Mouse (Mus musculus) hindbrain, postnatal 0 days (tissue): ENCODE results near the gene Pias3. TPM values are rescaled to one million over a fixed set of nuclear protein-coding genes. Genes with fewer than 3 reads are reported as not detected.

Experiments
- ATAC-seq: fragments of 200-750 bp; cut with Nextera tagmentation; 2 replicates; pipeline ENCODE4 v1.8.0; 2017; ENCODE audit warnings: mild to moderate bottlenecking, moderate TSS enrichment, moderate library complexity
- DNase-seq: peaks from one replicate; pipeline ENCODE4 v3.0.0-alpha.2; 2015; ENCODE audit warnings: low spot score
- H3K27ac ChIP-seq: fragments of 300-500 bp; sonication (generic); 2 replicates; pipeline ENCODE4 v1.5.1; 2014; ENCODE audit warnings: mild to moderate bottlenecking
- H3K27me3 ChIP-seq: fragments of 300-500 bp; sonication (generic); 2 replicates; pipeline ENCODE4 v1.6.1; 2014; ENCODE audit warnings: low read length, mixed read lengths; ENCODE audit not compliant: insufficient read depth
- H3K36me3 ChIP-seq: fragments of 300-500 bp; sonication (generic); 2 replicates; pipeline ENCODE4 v1.6.1; 2014; ENCODE audit warnings: low read length, mixed read lengths; ENCODE audit not compliant: insufficient read depth
- H3K4me1 ChIP-seq: fragments of 300-500 bp; sonication (generic); 2 replicates; pipeline ENCODE4 v1.6.1; 2014; ENCODE audit warnings: antibody characterized with exemption, low read length, mixed read lengths; ENCODE audit not compliant: insufficient read depth
- H3K4me2 ChIP-seq: fragments of 300-500 bp; sonication (generic); 2 replicates; pipeline ENCODE4 v1.6.1; 2014; ENCODE audit warnings: low read depth, mild to moderate bottlenecking, low read length, moderate library complexity, mixed read lengths
- H3K4me3 ChIP-seq: fragments of 300-500 bp; sonication (generic); 2 replicates; pipeline ENCODE4 v1.5.1; 2014; ENCODE audit warnings: low read length
- H3K9ac ChIP-seq: fragments of 300-500 bp; sonication (generic); replicated peaks from 2 replicates; pipeline ENCODE4 v1.6.1; 2014; ENCODE audit warnings: mild to moderate bottlenecking, low read length, moderate library complexity, mixed read lengths
- H3K9me3 ChIP-seq: fragments of 300-500 bp; sonication (generic); 2 replicates; pipeline ENCODE4 v1.6.1; 2016; ENCODE audit warnings: low read length, mixed read lengths
- CTCF ChIP-seq: IDR thresholded peaks from 2 replicates; pipeline ENCODE4 v1.5.1; 2016; ENCODE audit warnings: antibody characterized with exemption, control low read depth, low read depth
- WGBS: fragments of 180-500 bp; shearing (Covaris S2); extraction: QIAGEN DNeasy Blood & Tissue Kit; methylation state at CpG from one replicate; pipeline ENCODE4 v1.1.7; 2014; 5-methylcytosine and 5-hydroxymethylcytosine counted together
- polyA plus RNA-seq: library from polyadenylated mRNA; unstranded; fragments of >200 nt; fragmentation: Nextera tagmentation; extraction: Ambion mirVana; gene quantifications from 2 replicates; pipeline ENCODE4 v1.2.1, GENCODE M21; 2015
- total RNA-seq: library from RNA; depleted of rRNA; stranded (reverse); fragments of >200 nt; gene quantifications from 2 replicates; pipeline ENCODE4 v1.2.3, GENCODE M21; 2014

Gene Pias3
- total and polyA plus RNA-seq, 2 experiments from 2014 or later, result 41.3 to 46.1 TPM

DNA sequence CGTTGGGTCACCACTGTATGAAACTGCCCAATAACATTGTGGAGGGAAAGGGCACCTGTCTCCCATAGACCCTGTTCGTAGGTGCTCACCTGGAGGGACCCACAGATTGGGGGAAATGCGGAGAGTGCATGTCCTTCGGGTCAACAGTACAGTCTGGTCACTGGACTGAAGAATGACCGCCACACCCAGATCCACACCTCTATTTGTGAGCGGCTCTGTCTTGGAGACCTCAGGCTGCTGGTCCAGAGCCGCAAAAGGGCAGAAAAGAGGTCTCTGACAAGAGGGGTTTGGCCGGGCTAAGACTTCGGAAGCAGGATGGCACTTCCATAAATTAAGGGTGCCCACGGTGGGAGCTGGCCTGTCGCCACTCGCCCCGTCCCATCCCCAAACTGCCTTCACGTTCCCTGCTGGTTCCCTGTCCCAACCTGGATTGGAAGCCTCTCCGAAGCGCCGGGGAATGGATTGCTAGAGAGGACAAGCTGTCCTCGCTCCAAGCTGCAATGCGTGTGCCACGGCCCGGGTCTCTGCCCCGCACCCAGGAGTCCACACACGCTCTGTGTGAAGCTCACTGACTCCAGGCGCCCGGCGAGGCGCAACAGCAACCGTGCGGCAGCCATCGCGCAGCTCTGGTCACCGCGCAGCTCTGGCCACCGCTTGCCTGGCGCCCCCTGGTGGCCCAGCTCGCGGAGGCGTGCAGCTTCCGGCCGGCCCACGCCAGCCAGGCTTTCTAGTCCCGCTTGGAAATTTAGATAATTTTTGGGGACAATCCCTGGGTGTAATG lies 11.9 kb downstream of the Pias3 start, which contains the start of gene Nudt17:
Gene Nudt17 (minus strand): TSS at position 660 of the 781 bp plus-strand sequence.
- H3K9me3 ChIP-seq, result no peaks in the 10 kb centered on the region
- no peak within 1 kb of the TSS for H3K27ac ChIP-seq
- TF ChIP-seq CTCF, result peak; percentile 70
- H3K4me2 ChIP-seq, result peak within 1 kb of the TSS; percentile 96
- peak within 1 kb of the TSS; percentile 52 for H3K4me3 ChIP-seq
- ATAC-seq, result peak; percentile 88
- 5% methylated on average over 42 of the region's 42 CpGs for WGBS
- no peaks in the 10 kb centered on the region for H3K27me3 ChIP-seq
- H3K36me3 ChIP-seq, result peaks cover 48% of the 10 kb centered on the region; the same call in 1 of the 2 replicates
- peak; percentile 89 for DNase-seq
- no peaks in the 10 kb centered on the region for H3K4me1 ChIP-seq
- peak within 1 kb of the TSS; percentile 63 for H3K9ac ChIP-seq

DNA sequence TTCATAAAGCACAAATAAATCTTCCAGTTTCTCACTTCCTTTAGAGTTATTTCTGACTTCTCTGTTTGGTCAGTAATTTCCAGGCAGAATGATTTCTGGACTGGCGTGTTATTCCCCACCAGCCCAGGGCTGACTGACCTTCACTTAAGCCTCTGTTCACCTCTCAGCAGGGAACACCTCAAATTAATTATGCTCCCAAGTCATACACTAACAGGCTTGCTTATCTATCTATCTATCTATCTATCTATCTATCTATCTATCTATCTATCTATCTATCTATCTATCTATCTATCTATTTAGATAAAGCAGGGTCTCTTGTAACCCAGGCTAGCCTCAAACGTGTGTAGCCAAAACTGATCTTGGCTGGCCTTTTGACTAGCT lies 12.5 kb downstream of the Pias3 start:
- peak overlapping the region; percentile 63 for H3K9ac ChIP-seq
- WGBS, result 35% methylated on average over 2 of the region's 2 CpGs
- peak; percentile 30 for ATAC-seq

DNA sequence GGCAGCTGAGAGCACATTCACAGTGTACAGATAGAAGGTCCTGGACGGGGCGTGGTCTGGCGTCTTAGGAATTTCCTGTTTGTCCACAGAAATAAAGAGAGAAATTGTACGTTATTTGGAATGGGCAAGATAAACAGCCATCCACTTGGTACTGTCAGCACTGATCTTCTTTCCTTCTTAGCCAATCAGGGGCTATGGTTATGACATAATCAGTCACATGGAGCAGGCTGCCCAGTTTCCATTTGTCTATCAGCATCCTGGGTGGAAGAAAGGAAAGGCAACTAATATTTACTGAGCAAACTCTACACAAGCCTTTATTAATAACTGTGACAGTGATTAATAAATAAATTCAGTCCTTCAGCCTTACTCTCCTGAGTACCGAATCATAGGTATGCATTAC lies 18.1 kb downstream of the Pias3 start:
- Histone ChIP-seq H3K4me3 (no peak overlapping the region), H3K36me3 (peaks cover 54% of the 10 kb centered on the region), H3K4me1 (no peaks in the 10 kb centered on the region), H3K27ac (no peak overlapping the region), H3K4me2 (no peak overlapping the region), H3K9ac (no peak overlapping the region), H3K9me3 (no peaks in the 10 kb centered on the region), H3K27me3 (no peaks in the 10 kb centered on the region)
- WGBS, result 93% methylated on average over 5 of the region's 5 CpGs
- DNase-seq (no peak), ATAC-seq (no peak)
- TF ChIP-seq CTCF, result no peak

More for the DNA sequence above, 12.5 kb downstream of the Pias3 start:
- Histone ChIP-seq H3K4me1 (no peaks in the 10 kb centered on the region), H3K4me3 (peak overlapping the region; percentile 52), H3K36me3 (peaks cover 50% of the 10 kb centered on the region), H3K4me2 (peak overlapping the region; percentile 96; the same call in 1 of the 2 replicates), H3K9me3 (no peaks in the 10 kb centered on the region), H3K27me3 (no peaks in the 10 kb centered on the region), H3K27ac (no peak overlapping the region)
- no peak for DNase-seq
- TF ChIP-seq CTCF, result no peak

DNA sequence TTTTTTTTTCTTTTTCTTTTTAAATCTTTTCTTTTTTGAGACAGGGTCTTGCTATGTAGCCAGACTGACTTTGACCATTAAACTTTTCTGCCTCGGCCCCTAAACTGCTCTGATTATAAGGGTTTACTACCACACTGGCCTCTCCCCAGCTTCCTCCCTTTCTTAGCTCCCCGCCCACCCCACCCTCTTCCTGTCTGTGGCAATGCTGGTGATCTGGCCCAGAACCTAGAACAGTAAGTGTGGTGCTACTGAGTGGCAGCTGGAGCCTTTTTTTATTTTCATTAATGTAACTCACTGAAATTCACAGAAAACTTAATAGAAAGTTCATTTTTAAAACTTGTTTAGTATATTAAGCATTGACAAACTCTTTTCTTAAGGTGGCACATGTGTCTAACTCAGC lies 19.7 kb downstream of the Pias3 start:
- no peak overlapping the region for H3K4me2 ChIP-seq
- H3K4me1 ChIP-seq, result no peaks in the 10 kb centered on the region
- no peaks in the 10 kb centered on the region for H3K9me3 ChIP-seq
- H3K9ac ChIP-seq, result no peak overlapping the region
- peaks cover 44% of the 10 kb centered on the region for H3K36me3 ChIP-seq
- no peak overlapping the region for H3K27ac ChIP-seq
- H3K4me3 ChIP-seq, result no peak overlapping the region
- 88% methylated on average over 2 of the region's 2 CpGs for WGBS
- no peak for TF ChIP-seq CTCF
- ATAC-seq (no peak), DNase-seq (no peak)
- no peaks in the 10 kb centered on the region for H3K27me3 ChIP-seq

DNA sequence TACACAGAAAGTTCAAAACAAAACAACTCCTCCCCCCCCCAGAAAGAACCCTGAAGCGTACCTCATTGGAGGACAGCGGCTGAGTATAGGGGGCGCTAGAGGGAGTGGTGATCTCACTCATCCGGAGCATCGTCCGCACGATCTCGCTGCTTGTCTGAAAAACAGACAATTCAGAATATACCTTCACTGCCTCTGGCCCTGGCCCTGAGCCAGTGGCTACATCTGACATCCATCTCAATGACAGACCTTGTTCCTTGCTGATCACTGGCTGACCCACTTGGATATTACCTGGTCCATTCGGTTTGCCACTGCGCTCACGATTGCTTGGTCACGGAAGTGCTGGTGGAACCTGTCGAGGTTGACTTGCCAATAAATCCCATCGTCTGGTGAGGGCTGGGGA lies 23.0 kb downstream of the Pias3 start:
- H3K36me3 ChIP-seq, result peaks cover 22% of the 10 kb centered on the region; the same call in 1 of the 2 replicates
- ATAC-seq (peak; percentile 74), DNase-seq (peak; percentile 80)
- no peaks in the 10 kb centered on the region for H3K4me1 ChIP-seq
- TF ChIP-seq CTCF, result peak; percentile 75
- H3K9ac ChIP-seq, result no peak overlapping the region
- WGBS, result 36% methylated on average over 14 of the region's 14 CpGs
- no peak overlapping the region for H3K4me3 ChIP-seq
- peak overlapping the region; percentile 25; the same call in 1 of the 2 replicates for H3K4me2 ChIP-seq
- no peaks in the 10 kb centered on the region for H3K9me3 ChIP-seq
- H3K27me3 ChIP-seq, result no peaks in the 10 kb centered on the region
- no peak overlapping the region for H3K27ac ChIP-seq

DNA sequence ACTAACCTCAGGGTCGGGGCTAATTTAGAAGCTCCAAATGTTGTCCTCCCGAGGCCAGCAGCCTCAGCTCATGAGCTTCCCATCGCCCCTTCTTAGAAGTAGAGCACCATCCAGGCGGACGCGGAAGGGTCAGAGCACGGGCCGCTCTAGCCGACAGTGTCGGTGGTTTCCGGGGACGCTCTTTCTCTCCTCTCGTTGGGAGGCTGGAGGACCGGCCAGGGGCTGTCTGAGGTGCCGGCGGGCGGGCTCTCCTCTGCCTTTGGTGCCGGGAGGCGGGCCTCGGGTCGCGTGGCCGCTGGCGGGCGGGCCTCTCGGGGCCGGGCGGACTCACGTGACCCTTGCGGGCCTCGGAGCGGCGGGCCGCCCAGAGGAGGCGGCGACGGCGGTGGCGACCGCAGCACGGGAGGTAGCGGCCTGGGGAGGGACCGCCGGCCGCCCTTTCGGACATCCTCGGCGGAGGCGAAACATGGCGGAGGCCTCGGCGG lies 31.2 kb downstream of the Pias3 start, which contains the start of the genes Polr3c and Rnf115:
Gene Polr3c (minus strand): TSS at position 286 of the 485 bp plus-strand sequence.
Gene Rnf115 (plus strand): TSS at position 322 of the 485 bp plus-strand sequence.
- peak within 1 kb of the TSS; percentile 78 for H3K9ac ChIP-seq
- peak within 1 kb of the TSS; percentile 80 for H3K4me3 ChIP-seq
- 0 out of 2 replicates have a peak, but pooled peaks cover 6% of the 10 kb centered on the region for H3K36me3 ChIP-seq
- H3K4me1 ChIP-seq, result peaks cover 10% of the 10 kb centered on the region; the same call in 1 of the 2 replicates
- peak within 1 kb of the TSS; percentile 69 for H3K4me2 ChIP-seq
- H3K27ac ChIP-seq, result peak within 1 kb of the TSS; percentile 89
- no peak for TF ChIP-seq CTCF
- H3K27me3 ChIP-seq, result no peaks in the 10 kb centered on the region
- peak; percentile 96 for DNase-seq
- ATAC-seq, result peak; percentile 99
- H3K9me3 ChIP-seq, result no peaks in the 10 kb centered on the region
- WGBS, result under 1% methylated on average over 45 of the region's 52 CpGs
